Mouse (Mus musculus) embryo, embryonic 9.5 days (tissue): ENCODE measurements at regions not wholly inside any gene's neighbourhood (a gene's known extent, or its start where the extent isn't known, plus 50 kb on each side); places are given as distances from the start of the nearest gene placed in this dataset.
A peak's percentile ranks its signal among the peaks of the same experiment; 100 is the strongest.

Experiments
- DNase-seq: peaks from one replicate; pipeline ENCODE4 v3.0.0-alpha.2; 2017; ENCODE audit errors: extremely low spot score

GRCm38 (mm10) chr12:8844748-8845147, 73.6 kb downstream of the Sdc1 start:
- no peak for DNase-seq

- no peak for DNase-seq
These were observed 74.3 kb downstream of the Sdc1 start for GRCm38 (mm10) chr12:8845443-8845842.

DNA sequence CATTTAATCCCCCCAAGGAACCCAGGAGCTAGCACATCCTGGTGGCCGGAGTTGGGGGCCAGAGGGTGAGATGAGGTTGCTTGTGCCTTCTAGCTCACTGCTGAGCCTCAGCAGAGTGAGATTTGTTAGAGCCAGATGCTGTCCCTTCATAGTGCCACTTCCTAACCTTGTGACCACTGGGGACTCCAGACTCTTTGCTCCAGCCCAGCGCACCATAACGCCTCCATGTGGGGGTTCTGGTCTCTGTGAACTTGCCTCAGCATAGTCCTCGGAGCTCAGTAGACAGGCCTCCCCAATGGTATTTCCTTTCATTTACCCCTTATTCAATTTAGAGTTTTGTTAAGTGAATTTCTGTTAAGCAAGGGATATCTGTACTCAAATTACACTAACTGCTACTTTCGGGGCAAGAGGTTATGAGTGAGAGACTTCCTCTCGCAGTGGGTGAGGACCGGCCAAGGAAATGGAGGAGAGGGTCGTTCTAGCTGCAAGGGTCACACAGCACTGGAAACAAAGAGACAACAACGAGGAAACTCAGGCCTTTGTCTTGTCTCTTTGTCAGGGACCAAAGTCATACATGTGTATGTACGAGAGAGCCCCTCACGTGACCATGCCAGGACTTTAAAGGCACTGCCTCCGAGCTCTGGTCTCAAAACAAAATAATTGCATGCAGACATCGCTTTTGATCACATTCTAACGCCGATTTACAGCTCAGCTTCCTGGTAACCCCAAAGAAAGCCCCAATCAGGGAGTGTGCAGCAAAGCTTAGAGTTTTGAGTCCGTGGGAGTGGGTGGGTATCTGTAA, 74.8 kb upstream of the Laptm4a start:
- DNase-seq: peak; percentile 35

- DNase-seq: no peak
These were observed 74.1 kb upstream of the Laptm4a start for GRCm38 (mm10) chr12:8847227-8847857.

DNA sequence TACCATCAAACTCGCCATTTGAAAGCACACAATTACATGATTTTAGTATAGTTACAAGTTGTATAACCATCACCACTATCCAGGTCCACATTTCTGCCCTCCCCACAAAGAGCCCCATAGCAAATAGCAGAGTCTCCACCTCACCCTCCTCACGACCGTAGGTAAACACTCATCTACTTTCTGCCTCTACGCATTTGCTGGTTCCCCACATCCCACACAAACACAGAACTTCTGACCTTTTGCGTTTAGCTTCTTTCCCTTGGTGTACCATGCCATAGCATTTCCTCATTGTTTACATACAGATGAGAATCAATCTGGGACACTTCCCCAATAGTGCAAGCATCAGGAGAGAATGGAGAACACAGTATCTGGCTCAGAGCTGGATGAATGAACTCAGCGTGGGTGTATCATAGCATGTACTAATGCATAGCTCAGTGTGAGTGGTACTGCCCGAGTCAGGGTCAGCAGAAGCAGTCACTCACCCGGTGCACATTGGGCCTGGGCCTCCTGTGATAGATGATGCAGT, 73.5 kb upstream of the Laptm4a start:
- DNase-seq: no peak

GRCm38 (mm10) chr12:8853858-8854257, 67.6 kb upstream of the Laptm4a start:
- DNase-seq: no peak

GRCm38 (mm10) chr12:8854401-8854800, 67.1 kb upstream of the Laptm4a start:
- no peak for DNase-seq

- no peak for DNase-seq
These were observed 66.3 kb upstream of the Laptm4a start for GRCm38 (mm10) chr12:8855119-8855518.

DNA sequence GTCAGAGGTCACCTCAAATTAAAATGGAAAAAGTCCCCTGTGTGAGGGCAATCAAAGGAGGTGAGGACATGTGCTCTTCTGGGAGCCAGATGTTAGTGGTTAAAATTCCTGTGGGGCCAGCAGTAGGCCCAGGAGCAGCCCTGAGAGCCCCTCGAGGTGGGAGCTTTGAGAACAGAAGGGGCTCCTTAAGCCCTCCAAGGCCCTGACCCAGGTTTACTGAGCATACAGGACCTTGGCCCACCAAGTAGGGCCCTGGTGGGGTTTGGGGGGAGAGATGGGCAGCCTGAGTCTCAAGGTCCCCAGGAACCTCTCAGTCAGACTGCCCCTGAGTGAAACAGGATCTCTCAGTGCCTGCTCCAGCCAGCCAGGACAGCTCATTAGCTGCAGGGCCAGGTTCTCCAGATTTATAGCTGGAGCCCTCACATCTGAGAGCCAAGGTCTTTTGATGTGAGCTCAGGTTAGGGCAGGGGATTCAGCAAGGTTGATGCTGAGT, 65.4 kb upstream of the Laptm4a start:
- DNase-seq: peak; percentile 54

DNA sequence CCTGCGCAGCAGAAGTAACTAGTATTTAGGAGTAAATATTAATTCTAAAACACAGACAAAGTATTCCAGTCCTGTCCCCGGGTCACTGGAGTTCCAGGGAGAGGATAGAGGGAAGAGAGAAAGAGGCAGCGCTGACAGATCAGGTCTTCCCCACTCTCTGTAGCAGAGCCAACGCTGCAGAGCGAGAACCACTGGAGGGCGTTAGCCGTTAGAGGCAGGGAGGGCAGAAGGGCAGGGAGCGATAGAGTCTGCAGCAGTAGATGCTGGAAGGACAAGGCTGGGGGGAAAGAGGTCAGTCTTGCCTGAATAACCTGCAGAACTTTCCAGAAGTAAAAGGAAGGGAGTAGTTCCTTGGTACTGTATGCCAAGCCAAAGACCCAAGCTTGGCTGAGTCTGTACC, 64.2 kb upstream of the Laptm4a start:
- DNase-seq: no peak

DNA sequence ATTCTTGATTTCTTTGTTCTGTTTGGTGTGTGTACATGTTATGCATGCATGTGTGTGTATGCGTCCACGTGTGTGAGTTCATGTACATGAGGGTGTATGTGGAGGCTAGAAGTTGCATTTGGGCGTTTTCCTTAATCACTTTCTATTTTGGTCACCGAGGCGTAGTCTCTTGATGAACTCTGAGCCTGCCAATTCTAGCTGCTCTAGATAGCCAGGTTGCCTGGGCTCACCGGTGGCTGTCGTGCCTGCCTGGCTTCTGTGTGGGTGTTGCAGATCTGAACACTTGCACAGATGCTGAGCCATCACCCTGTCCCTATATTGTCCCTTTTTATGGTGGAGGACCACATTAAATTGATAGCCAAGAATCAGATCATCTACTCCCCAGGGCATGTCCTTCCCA, 62.7 kb upstream of the Laptm4a start:
- DNase-seq: no peak

GRCm38 (mm10) chr12:8859588-8859987, 61.9 kb upstream of the Laptm4a start:
- no peak for DNase-seq

- DNase-seq: no peak
These were observed 56.6 kb upstream of the Laptm4a start for GRCm38 (mm10) chr12:8864830-8865229.

GRCm38 (mm10) chr12:8865250-8865649, 56.2 kb upstream of the Laptm4a start:
- no peak for DNase-seq

GRCm38 (mm10) chr12:8867104-8867503, 54.4 kb upstream of the Laptm4a start:
- no peak for DNase-seq

- no peak for DNase-seq
These were observed 52.8 kb upstream of the Laptm4a start for GRCm38 (mm10) chr12:8868690-8869089.

GRCm38 (mm10) chr12:8869190-8869589, 52.3 kb upstream of the Laptm4a start:
- no peak for DNase-seq
